Mouse (Mus musculus) urinary bladder, postnatal 36 days (tissue): ENCODE measurements at regions not wholly inside any gene's neighbourhood (a gene's known extent, or its start where the extent isn't known, plus 50 kb on each side); places are given as distances from the start of the nearest gene placed in this dataset.

Experiments used
- DNase-seq, 2 experiments: peaks; one replicate each; pipeline ENCODE4 v3.0.0; 2022; ENCODE audit warnings: low spot score in 2 of 2, mixed read lengths in 1 of 2

- DNase-seq = no peak
Observed at GRCm38 (mm10) chr17:84107946-84108686, 79.6 kb downstream of the Zfp36l2 start.

GRCm38 (mm10) chr17:84107497-84107896 is 80.2 kb downstream of the Zfp36l2 start:
- no peak for DNase-seq

GRCm38 (mm10) chr17:84104242-84104641 is 83.5 kb downstream of the Zfp36l2 start:
- no peak for DNase-seq

- DNase-seq = no peak
Observed at GRCm38 (mm10) chr17:84103344-84103743, 84.4 kb downstream of the Zfp36l2 start.

- DNase-seq = no peak
Observed at GRCm38 (mm10) chr17:84101652-84102051, 86.1 kb downstream of the Zfp36l2 start.

- DNase-seq = no peak
Observed at GRCm38 (mm10) chr17:84100523-84100922, 87.2 kb downstream of the Zfp36l2 start.

GRCm38 (mm10) chr17:84099737-84100136 is 88.0 kb downstream of the Zfp36l2 start:
- DNase-seq = no peak

GRCm38 (mm10) chr17:84097871-84098430 is 89.8 kb downstream of the Zfp36l2 start:
- DNase-seq = no peak

- no peak for DNase-seq
Observed at GRCm38 (mm10) chr17:84097286-84097685, 90.5 kb downstream of the Zfp36l2 start.

- no peak for DNase-seq
Observed at GRCm38 (mm10) chr17:84096345-84097260, 91.1 kb downstream of the Zfp36l2 start.

GRCm38 (mm10) chr17:84095829-84096228 is 91.9 kb downstream of the Zfp36l2 start:
- no peak for DNase-seq

GRCm38 (mm10) chr17:84095089-84095488 is 92.7 kb downstream of the Zfp36l2 start:
- DNase-seq = no peak

GRCm38 (mm10) chr17:84086394-84086793 is 101.4 kb downstream of the Zfp36l2 start:
- DNase-seq = no peak

- DNase-seq = peak; percentile 40 to 66
Observed at GRCm38 (mm10) chr17:84085721-84086120, 102.0 kb downstream of the Zfp36l2 start.

GRCm38 (mm10) chr17:84085232-84085631 is 102.5 kb downstream of the Zfp36l2 start:
- peak in 1 of 2 experiments; percentile 36 for DNase-seq

- DNase-seq = peak in 1 of 2 experiments; percentile 73
Observed at GRCm38 (mm10) chr17:84083307-84084263, 104.2 kb downstream of the Zfp36l2 start.

- no peak for DNase-seq
Observed at GRCm38 (mm10) chr17:84082571-84082970, 105.2 kb downstream of the Zfp36l2 start.

- DNase-seq = peak in 1 of 2 experiments; percentile 75
Observed at GRCm38 (mm10) chr17:84081751-84082352, 105.9 kb downstream of the Zfp36l2 start.

- no peak for DNase-seq
Observed at GRCm38 (mm10) chr17:84075081-84075938, 112.4 kb downstream of the Zfp36l2 start.
